Mouse (Mus musculus) layer of hippocampus, postnatal 10 days (tissue): ENCODE data around the gene Mthfs. TPM values are rescaled to one million over a fixed set of nuclear protein-coding genes. Genes with fewer than 3 reads are reported as not detected.
A peak's percentile ranks its signal among the peaks of the same experiment; 100 is the strongest.
"Not testable (repeated sequence)": the region's sequence is repeated elsewhere in the genome, so short reads cannot be mapped to it uniquely, and the experiment has no call there.

Source experiments
- DNase-seq, 2 experiments: peaks; one replicate each; pipeline ENCODE4 v3.0.0; 2021; ENCODE audit warnings: low spot score in 2 of 2
- long read RNA-seq: library from polyadenylated mRNA; stranded (forward); transcript quantifications from one replicate; pipeline ENCODE4 v2.0.0, GENCODE M21; 2023
- total RNA-seq, 2 experiments: library from RNA; stranded (reverse); gene quantifications; 2 replicates each; pipeline ENCODE4 v1.2.3; 2021

Gene Mthfs
- 10 to 100 TPM; 28.2 to 51.8 TPM for total RNA-seq
- long read RNA-seq, transcript Mthfs-207 (2 exons, 481 nt) = major isoform, 11 of 31 reads
- long read RNA-seq, partial matches to known transcripts = 3 of 31 reads
- long read RNA-seq, other reads (novel, unspliced or antisense) = 15 of 31 reads

GRCm38 (mm10) chr9:89210353-89211064 lies at the start of gene Mthfs:
Gene Mthfs (plus strand): TSS chr9:89210676.
- DNase-seq = peak in 1 of 2 experiments; percentile 38

DNA sequence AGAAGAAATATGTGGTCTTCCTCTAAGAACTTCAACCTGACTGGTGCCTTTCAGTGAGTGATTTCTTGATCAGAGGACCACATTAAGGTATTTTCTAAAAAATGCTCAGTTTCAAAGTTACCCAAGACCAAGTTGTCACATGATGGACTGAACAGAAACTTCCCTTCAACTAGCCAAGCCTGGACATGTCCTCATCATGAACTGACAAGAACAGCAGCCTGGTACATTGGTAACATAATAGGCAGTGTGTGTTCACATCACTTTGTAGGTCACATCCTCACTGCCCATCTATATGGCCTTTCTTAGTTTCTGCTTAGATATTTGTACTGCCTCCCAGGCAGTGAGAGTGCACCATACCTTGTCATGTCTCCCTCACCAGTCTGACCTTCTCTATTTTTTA lies 37.9 kb upstream of the Mthfs start:
- not testable (repeated sequence) for DNase-seq

DNA sequence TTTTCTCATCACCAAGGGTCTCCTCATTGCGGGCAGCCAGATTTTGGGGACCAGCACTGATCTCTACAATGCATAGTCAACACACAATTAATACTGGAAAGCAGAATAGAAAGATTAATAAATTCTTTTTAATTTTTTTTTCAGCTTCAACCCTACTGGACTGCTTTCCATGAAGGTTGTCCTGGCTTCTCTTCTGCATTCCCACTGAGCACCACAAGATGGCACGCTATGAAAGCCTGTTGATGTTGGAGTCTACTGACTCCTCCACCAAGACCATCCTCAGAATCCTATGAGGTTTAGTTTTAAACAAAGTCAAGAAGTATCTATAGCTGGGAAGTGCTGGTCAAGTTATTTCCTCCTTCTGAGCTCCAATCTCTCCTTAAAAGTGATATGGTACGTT lies 31.6 kb upstream of the Mthfs start:
- peak; percentile 82 to 85 for DNase-seq

GRCm38 (mm10) chr9:89179469-89179868 lies 31.0 kb upstream of the Mthfs start:
- not testable (repeated sequence) for DNase-seq

DNA sequence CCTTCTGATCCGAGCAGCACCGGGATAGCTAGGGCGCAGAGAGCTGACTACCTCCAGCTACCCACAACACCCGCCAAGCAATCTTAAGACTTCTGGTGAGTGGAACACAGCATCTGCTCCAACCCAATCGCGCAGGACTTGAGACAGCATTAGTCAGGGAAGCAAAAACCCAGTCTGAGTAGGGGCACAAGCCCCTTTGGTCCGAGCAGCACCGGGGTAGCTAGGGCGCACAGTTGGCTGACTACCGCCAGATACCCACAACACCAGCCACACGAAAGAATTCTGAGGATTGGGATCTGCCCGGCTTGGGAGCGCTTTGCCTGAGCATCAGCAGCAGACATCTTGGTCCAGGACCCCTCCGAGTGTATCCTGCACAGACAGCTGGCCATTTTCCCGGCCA lies 23.5 kb upstream of the Mthfs start:
- DNase-seq = not testable (repeated sequence)

GRCm38 (mm10) chr9:89195483-89195882 lies 15.0 kb upstream of the Mthfs start:
- not testable (repeated sequence) for DNase-seq

DNA sequence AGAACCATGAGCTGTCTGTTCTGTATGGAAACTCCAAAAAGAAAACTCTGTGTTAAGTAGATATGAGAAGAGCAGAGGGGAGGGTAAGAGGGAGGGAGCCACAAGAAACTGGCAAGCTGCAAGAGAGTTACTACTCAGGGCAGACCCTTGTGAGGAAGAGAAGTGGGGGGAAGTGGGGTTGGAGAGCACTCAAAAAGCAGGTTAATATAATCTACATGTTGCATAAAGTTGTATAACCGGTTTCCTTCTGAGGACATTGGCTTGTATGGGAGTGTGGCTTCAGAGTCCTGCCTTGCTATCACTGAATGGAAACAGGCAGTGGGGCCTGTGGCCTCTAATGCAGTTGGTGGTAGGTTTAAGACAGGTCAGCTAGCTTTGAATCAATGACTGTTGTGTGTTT lies 13.0 kb upstream of the Mthfs start:
- DNase-seq = not testable (repeated sequence)

- not testable (repeated sequence) for DNase-seq
Observed at GRCm38 (mm10) chr9:89198349-89198748, 12.1 kb upstream of the Mthfs start.

- not testable (repeated sequence) for DNase-seq
Observed at GRCm38 (mm10) chr9:89198969-89199416, 11.5 kb upstream of the Mthfs start, which contains the start of the genes Bcl2a1b and Gm29094. Gene Bcl2a1b (plus strand): TSS chr9:89199209. Gene Gm29094 (plus strand): TSS chr9:89199379.

DNA sequence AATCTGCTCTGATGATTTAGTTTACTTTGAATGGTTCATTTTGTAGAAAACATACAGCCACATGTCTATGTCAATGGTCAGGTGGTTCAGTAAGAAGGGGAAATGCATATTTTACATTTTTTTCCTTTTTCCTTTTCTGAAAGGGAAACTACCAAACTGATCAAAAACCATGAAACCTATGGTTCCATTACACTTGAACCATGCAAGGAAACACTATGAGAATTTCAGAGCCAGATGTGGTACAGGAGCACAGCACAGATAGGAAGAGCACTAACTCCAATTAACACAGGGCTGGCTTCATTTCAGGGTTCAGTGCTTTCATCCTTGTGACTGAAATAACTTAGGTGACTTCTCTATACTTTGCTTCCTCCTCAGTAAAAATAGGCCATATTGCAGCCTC lies 8.2 kb upstream of the Mthfs start:
- not testable (repeated sequence) for DNase-seq

GRCm38 (mm10) chr9:89208939-89209338 lies 1.5 kb upstream of the Mthfs start:
- DNase-seq = not testable (repeated sequence)

DNA sequence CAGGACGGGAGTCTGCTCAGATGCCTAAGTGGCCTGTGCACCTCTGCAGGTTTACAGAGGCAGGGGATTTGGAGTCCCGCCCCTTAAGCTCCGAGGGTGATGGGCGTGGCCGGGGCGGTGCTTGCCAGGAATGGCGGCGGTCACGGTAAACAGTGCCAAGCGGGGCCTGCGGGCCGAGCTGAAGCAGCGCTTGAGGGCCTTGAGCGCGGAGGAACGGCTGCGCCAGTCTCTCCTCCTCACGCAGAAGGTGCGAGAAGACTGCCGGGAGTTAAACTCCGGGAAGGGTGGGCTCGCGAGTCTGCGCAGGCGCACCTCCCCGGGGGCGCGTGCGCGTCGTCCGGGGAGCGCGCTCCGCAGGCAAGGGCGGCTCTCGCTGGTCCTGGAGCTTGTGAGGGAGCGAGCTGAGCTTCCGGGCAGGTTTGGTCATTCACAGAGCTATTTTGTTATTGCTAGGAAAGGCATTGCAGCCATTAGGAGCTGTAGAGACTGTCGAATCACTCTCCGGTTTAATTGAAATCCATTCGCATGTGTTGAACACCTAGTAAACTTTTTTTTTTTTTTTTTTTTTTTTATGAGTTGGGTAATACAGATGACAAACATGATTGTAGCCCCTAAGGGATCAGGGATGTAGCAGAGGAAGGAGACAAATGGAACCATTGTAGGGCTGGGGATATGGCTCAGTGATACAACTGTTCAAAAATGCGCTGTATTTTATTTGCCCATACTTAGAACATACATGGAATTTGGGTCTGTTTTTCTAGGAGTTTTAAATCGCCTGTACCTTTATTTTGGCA lies 786 bp downstream of the Mthfs start:
- peak; percentile 91 to 93 for DNase-seq

DNA sequence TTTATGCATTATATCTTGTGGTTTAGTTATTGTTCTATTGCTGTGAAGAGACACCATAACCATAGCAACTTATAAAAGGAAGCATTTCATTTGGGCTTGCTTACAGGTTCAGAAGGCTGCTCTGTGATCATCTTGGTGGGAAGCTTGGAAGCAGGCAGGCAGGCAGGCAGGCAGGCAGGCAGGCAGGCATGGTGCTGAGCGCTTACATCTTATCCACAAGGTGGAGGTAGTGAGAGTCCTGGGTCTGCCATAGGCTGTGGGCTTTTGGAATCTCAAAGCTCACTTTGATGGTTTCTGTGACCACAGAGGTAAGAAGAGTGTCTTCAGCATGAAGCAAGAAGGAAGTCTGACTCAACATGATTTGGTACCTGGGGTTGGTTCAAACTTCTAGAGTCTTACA lies 2.0 kb downstream of the Mthfs start:
- DNase-seq = peak in 1 of 2 experiments; percentile 38

GRCm38 (mm10) chr9:89218174-89218573 lies 7.7 kb downstream of the Mthfs start:
- DNase-seq = not testable (repeated sequence)

GRCm38 (mm10) chr9:89219668-89220067 lies 9.2 kb downstream of the Mthfs start:
- DNase-seq = not testable (repeated sequence)

DNA sequence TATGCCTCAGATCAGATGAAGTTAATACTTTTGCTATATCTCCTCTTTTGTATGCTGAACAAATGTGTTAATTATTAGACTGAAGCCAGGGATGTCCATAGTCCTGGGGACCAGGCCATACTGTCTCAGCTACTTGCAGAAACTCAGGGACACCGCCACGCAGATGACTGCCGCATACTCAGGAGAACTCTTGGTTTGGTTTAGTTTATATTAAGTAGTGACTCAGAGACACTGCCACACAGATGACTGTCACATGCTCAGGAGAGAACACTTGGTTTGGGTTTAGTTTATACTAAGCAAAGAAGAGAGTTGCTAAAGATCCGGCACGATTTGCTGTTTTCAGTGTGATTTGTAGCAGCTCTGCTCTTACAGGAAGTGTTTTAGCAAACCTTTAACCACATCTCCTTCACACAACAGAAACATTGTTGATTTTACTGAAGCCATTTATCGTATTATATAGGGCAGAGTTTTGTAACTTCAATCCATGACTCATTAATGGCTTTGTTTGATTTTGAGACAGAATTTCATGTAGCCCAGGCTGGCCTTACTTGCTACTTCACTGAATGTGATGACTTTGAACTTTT lies 10.3 kb downstream of the Mthfs start:
- DNase-seq = not testable (repeated sequence)

DNA sequence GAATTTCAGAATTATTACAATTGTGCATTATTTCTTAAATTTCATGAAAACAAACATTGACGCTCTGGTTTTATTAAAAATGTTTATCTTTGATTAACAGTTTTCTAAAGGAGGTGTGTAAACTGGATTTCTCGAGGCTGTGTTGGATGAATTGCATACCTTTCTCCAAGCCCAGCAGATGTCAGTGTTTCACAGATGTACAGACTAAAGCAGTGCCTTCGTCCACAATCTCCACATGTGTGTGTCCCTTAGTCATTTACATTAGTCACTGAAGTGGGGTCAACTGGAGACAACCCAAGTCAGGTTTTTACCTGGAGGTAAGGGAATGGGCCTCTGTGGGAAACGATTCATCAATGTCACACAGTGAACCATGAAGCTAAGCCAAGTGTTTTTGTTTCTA lies 15.6 kb downstream of the Mthfs start:
- no peak for DNase-seq

GRCm38 (mm10) chr9:89228122-89228521 lies 17.6 kb downstream of the Mthfs start:
- DNase-seq = no peak

GRCm38 (mm10) chr9:89230897-89231497 lies 20.5 kb downstream of the Mthfs start:
- peak; percentile 70 to 77 for DNase-seq

DNA sequence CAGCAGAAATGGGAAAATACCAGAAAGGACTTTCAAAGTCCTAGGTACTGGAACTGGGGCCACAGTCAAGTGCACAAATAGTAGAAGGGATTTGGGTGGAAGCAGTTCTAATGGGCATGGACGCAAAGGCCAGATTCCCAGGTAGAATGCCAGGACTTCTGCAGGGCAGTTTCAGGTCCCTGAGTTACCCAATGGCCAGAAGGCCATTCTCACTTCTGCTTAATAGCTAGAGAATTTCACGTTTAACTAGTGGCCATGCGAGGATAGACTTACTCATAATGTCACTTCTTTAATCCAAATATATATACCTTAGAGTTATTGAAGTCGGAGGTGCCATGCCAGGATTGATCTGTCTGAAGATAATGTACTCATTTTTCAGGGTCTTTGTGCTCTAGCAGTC lies 26.7 kb downstream of the Mthfs start:
- not testable (repeated sequence) for DNase-seq

DNA sequence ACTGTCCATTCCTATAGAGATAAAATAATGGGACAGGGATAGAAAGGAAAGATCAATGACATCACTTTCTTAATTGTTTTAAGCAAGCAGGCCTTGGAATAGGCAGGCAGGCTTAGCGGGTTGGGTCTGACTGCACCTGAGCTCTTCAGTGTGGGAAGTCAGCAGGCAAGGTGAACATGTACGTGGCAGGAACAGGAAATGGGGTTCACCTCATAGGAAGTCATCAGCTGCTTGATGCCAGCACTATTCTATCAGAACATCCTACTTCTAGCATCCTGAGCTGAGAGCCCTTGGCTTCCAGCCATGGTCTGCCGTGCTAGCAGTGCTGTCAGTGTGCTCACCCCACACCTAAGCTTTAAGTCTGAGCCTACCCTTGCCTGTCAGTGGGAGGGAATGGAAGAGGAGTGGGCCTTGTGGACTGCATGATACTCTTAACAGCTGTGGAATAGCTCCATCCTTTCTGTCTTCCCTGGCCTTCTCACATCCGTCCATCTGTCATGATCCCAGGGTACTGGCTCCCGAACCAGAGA lies 28.6 kb downstream of the Mthfs start:
- DNase-seq = not testable (repeated sequence)
